Mouse (Mus musculus): ENCODE measurements at regions not wholly inside any gene's neighbourhood (a gene's known extent, or its start where the extent isn't known, plus 50 kb on each side); places are given as distances from the start of the nearest gene placed in this dataset.

DNA sequence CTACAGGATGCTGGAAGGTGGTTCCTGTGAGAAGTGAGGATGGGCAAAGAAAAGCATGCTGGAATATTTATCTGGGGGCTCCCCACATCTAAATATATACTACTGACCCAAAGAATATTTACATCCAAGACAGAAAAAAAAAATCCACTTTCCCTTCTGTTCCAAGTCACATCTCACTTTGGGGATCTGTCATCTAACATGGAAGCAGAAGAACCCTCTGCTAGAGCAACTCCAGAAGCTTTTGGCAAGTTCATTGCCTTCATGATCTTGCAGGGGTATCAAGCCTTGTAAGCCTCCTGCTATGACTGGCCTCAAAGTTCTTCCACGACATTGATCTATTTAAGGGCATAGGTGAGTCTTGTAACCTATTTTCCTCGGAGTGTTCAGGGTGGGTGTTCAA lies 64.9 kb upstream of the Spdye4c start:
- no peak for TF ChIP-seq CTCF (IDR thresholded peaks at IDR 0.05; ENCODE audit: extremely low read depth, insufficient read length, insufficient replicate concordance, low read depth, low read length)
- TF ChIP-seq POLR2A (IDR thresholded peaks at IDR 0.05; ENCODE audit: low read depth, low read length) = no peak

Measured in small intestine, adult 2 months (tissue).